Mouse (Mus musculus): ENCODE measurements around the gene Adcyap1r1. TPM values are rescaled to one million over a fixed set of nuclear protein-coding genes. Genes with fewer than 3 reads are reported as not detected.

Gene Adcyap1r1
- total and polyA plus RNA-seq, 3 experiments, result not detected

DNA sequence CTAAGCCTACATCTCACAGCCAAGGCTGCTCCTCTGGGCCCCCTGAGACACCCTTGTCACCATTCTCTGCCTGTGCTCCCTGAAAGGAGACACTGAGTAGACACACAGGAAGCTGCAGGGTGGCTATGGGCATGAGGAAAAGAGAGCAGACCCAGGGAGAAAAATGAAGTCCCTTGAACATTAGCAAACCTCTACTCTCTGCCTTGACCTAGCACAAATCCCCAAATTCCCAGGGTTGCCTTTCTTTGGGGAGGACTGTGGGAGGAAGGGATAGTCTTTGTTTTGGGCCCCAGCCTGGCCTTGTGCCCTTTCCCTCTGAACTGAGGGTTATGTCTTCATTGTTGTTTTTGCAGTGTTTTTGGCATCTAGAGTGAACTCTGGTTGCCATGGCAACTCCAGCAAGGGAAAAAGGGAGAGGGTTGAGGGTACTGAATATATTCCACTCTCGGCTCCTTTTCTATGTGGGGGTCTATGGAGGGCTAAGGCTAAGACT lies 30.9 kb upstream of the Adcyap1r1 start:
- DNase-seq (ENCODE audit: extremely low read depth), result no peak
- Histone ChIP-seq H3K27me3 (replicated peaks) (peaks cover 83% of the 10 kb centered on the region), H3K4me1 (ENCODE audit: control insufficient read depth in 1 of 2, insufficient read depth in 2 of 2) (no peaks in the 10 kb centered on the region), H3K9me3 (replicated peaks; ENCODE audit: low read length) (no peaks in the 10 kb centered on the region), H3K36me3 (replicated peaks in 1 of 2; ENCODE audit: control insufficient read depth in 1 of 2, insufficient read depth in 1 of 2, low read length in 1 of 2) (no peaks in the 10 kb centered on the region), H3K4me3 (replicated peaks in 1 of 3; ENCODE audit: low read depth in 2 of 3, low read length in 2 of 3, poor library complexity in 1 of 3) (no peak overlapping the region), H3K4me2 (ENCODE audit: insufficient read depth, low read depth, poor library complexity, severe bottlenecking) (no peak overlapping the region), H3K9ac (ENCODE audit: insufficient read depth, low read depth) (no peak overlapping the region), H3K27ac (ENCODE audit: insufficient read depth, low read depth) (no peak overlapping the region), H3K79me2 (replicated peaks; ENCODE audit: control insufficient read depth, extremely low read depth, insufficient read depth, poor library complexity, severe bottlenecking) (no peaks in the 10 kb centered on the region)
- in situ Hi-C loops (cut with MboI; ENCODE audit: low pct_ligation_motif_present, low pct_unique_long_range_greater_than_20kb, low sequenced_read_pairs), result no loop called here
- TF ChIP-seq POLR2AphosphoS2 (IDR thresholded peaks at IDR 0.05; ENCODE audit: low read depth, low read length) (no peak), MAX (IDR thresholded peaks at IDR 0.05; ENCODE audit: low read length) (no peak), NELFE (IDR thresholded peaks at IDR 0.05; ENCODE audit: low read depth, low read length) (no peak), CTCF (conservative IDR thresholded peaks at IDR 0.05 in 1 of 2, IDR thresholded peaks at IDR 0.05 in 1 of 2; ENCODE audit: low read depth in 2 of 2, low read length in 2 of 2) (no peak), E2F4 (IDR thresholded peaks at IDR 0.05; ENCODE audit: insufficient replicate concordance, low read depth, low read length) (no peak), ETS1 (conservative IDR thresholded peaks at IDR 0.05; ENCODE audit: low read depth, low read length) (no peak), ZMIZ1 (IDR thresholded peaks at IDR 0.05; ENCODE audit: low read depth, low read length) (no peak), SMC3 (IDR thresholded peaks at IDR 0.05; ENCODE audit: low read depth, low read length) (no peak), POLR2A (IDR thresholded peaks at IDR 0.05; ENCODE audit: low read depth, low read length) (no peak), MYC (IDR thresholded peaks at IDR 0.05; ENCODE audit: low read depth, low read length) (no peak), ZNF384 (IDR thresholded peaks at IDR 0.05; ENCODE audit: low read depth, low read length) (no peak), JUN (IDR thresholded peaks at IDR 0.05; ENCODE audit: insufficient read depth, low read depth, low read length) (no peak)
- dilution Hi-C loops (cut with MboI; ENCODE audit: extremely low pct_ligation_motif_present, extremely low pct_unique_long_range_greater_than_20kb, low sequenced_read_pairs), result no loop called here

DNA sequence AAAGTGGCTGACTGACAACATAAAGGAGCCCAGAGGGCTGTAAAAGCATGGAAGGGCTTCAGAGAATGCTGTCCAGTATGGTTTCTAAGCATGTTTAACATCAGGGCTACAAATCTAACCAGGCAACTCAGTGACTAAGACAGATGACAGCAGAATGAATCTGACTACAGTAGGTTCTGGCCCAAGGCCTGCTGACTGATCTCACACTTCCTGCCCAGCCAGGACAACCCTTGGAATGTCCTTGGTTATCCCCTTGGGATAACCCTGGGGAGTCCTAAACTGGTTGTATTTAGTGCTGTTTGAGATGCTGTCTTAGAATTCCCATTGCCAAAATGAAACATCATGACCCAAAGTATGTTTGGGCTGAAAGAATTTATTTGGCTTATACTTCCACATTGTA lies 19.7 kb upstream of the Adcyap1r1 start:
- H3K27me3 ChIP-seq (replicated peaks), result peaks cover 44% of the 10 kb centered on the region

More for the DNA sequence above, 19.7 kb upstream of the Adcyap1r1 start:
- Histone ChIP-seq H3K9ac (ENCODE audit: insufficient read depth, low read depth) (no peak overlapping the region), H3K9me3 (replicated peaks; ENCODE audit: low read length) (no peaks in the 10 kb centered on the region), H3K4me3 (replicated peaks in 1 of 3; ENCODE audit: low read depth in 2 of 3, low read length in 2 of 3, poor library complexity in 1 of 3) (no peak overlapping the region), H3K79me2 (replicated peaks; ENCODE audit: control insufficient read depth, extremely low read depth, insufficient read depth, poor library complexity, severe bottlenecking) (no peaks in the 10 kb centered on the region), H3K4me1 (ENCODE audit: control insufficient read depth in 1 of 2, insufficient read depth in 2 of 2) (no peaks in the 10 kb centered on the region), H3K36me3 (replicated peaks in 1 of 2; ENCODE audit: control insufficient read depth in 1 of 2, insufficient read depth in 1 of 2, low read length in 1 of 2) (no peaks in the 10 kb centered on the region), H3K4me2 (ENCODE audit: insufficient read depth, low read depth, poor library complexity, severe bottlenecking) (no peak overlapping the region), H3K27ac (ENCODE audit: insufficient read depth, low read depth) (no peak overlapping the region)
- dilution Hi-C loops (cut with MboI; ENCODE audit: extremely low pct_ligation_motif_present, extremely low pct_unique_long_range_greater_than_20kb, low sequenced_read_pairs) (no loop called here), in situ Hi-C loops (cut with MboI; ENCODE audit: low pct_ligation_motif_present, low pct_unique_long_range_greater_than_20kb, low sequenced_read_pairs) (no loop called here)
- no peak for DNase-seq (ENCODE audit: extremely low read depth)
- TF ChIP-seq MXI1 (IDR thresholded peaks at IDR 0.05; ENCODE audit: low read depth, low read length) (no peak), POLR2AphosphoS2 (IDR thresholded peaks at IDR 0.05; ENCODE audit: low read depth, low read length) (no peak), UBTF (IDR thresholded peaks at IDR 0.05; ENCODE audit: low read depth, low read length) (no peak), TCF12 (IDR thresholded peaks at IDR 0.05; ENCODE audit: low read depth, low read length) (no peak), PAX5 (IDR thresholded peaks at IDR 0.05; ENCODE audit: low read length) (no peak), MAFK (IDR thresholded peaks at IDR 0.05; ENCODE audit: insufficient replicate concordance, low read length) (no peak), ETS1 (conservative IDR thresholded peaks at IDR 0.05; ENCODE audit: low read depth, low read length) (no peak), CTCF (conservative IDR thresholded peaks at IDR 0.05 in 1 of 2, IDR thresholded peaks at IDR 0.05 in 1 of 2; ENCODE audit: low read depth in 2 of 2, low read length in 2 of 2) (no peak), ZNF384 (IDR thresholded peaks at IDR 0.05; ENCODE audit: low read depth, low read length) (no peak), GABPA (IDR thresholded peaks at IDR 0.05; ENCODE audit: insufficient replicate concordance, low read depth, low read length) (no peak), USF1 (IDR thresholded peaks at IDR 0.05; ENCODE audit: low read depth, low read length) (no peak), KAT2A (IDR thresholded peaks at IDR 0.05; ENCODE audit: insufficient replicate concordance, low read length) (no peak), MAX (IDR thresholded peaks at IDR 0.05; ENCODE audit: low read length) (no peak), E2F4 (IDR thresholded peaks at IDR 0.05; ENCODE audit: insufficient replicate concordance, low read depth, low read length) (no peak), POLR2A (IDR thresholded peaks at IDR 0.05; ENCODE audit: low read depth, low read length) (no peak), ZMIZ1 (IDR thresholded peaks at IDR 0.05; ENCODE audit: low read depth, low read length) (no peak), RCOR1 (conservative IDR thresholded peaks at IDR 0.05; ENCODE audit: low read depth, low read length) (no peak), MEF2A (IDR thresholded peaks at IDR 0.05; ENCODE audit: borderline replicate concordance, low read depth, low read length) (no peak)

Measured in CH12.LX (cell line).